Mouse (Mus musculus) adrenal gland, adult 10 weeks (tissue): ENCODE data around the gene Klra6. TPM values are rescaled to one million over a fixed set of nuclear protein-coding genes. Genes with fewer than 3 reads are reported as not detected.

Experiments
- polyA plus RNA-seq: library from polyadenylated mRNA; stranded (reverse); fragments of 350-450 nt; fragmentation: Illumina TruSeq; extraction: RNeasy Lipid Tissue Mini Kit (QIAGEN cat#74804); gene quantifications from one replicate; pipeline ENCODE4 v1.2.3, GENCODE M21; 2014; ENCODE audit warnings: low read depth, low replicate concordance

The Klra6 gene
- not detected for polyA plus RNA-seq

GRCm38 (mm10) chr6:130026854-130027253, at the start of gene Klra6:
Gene Klra6, minus strand, starts transcription at chr6:130026954.

GRCm38 (mm10) chr6:130067171-130067570, 40.4 kb upstream of the Klra6 start, which contains the start of gene Klra4:
Gene Klra4, minus strand, starts transcription at chr6:130067271.

Other genes with a start within 250 kb of the Klra6 start
- gene Gm156, start 242.7 kb downstream of the Klra6 start, polyA plus RNA-seq: not detected
- not detected for gene Gm17631, start 164.3 kb downstream of the Klra6 start, polyA plus RNA-seq
- gene Klra17, start 150.3 kb downstream of the Klra6 start, polyA plus RNA-seq: not detected
- not detected for gene Klra5, start 109.3 kb downstream of the Klra6 start, polyA plus RNA-seq
- 0.47 TPM for gene Klra4, start 40.3 kb upstream of the Klra6 start, polyA plus RNA-seq
- gene Klra8, start 102.9 kb upstream of the Klra6 start, polyA plus RNA-seq: not detected
- gene Klra9, start 166.2 kb upstream of the Klra6 start, polyA plus RNA-seq: 1.1 TPM
- gene Klra7, start 206.4 kb upstream of the Klra6 start, polyA plus RNA-seq: 0.99 TPM